Mouse (Mus musculus) neural tube, embryonic 15.5 days (tissue): ENCODE results near the gene Ptger2. TPM values are rescaled to one million over a fixed set of nuclear protein-coding genes. Genes with fewer than 3 reads are reported as not detected.

Source experiments
- ATAC-seq: fragments of 200-750 bp; cut with Nextera tagmentation; 2 replicates; pipeline ENCODE4 v1.8.0; 2017; ENCODE audit warnings: mild to moderate bottlenecking, moderate TSS enrichment, moderate library complexity; ENCODE audit not compliant: low FRiP score
- H3K27ac ChIP-seq: fragments of 300-500 bp; sonication (generic); replicated peaks from 2 replicates; pipeline ENCODE4 v1.5.1; 2015; ENCODE audit warnings: mild to moderate bottlenecking, inconsistent platforms
- H3K27me3 ChIP-seq: fragments of 300-500 bp; sonication (generic); replicated peaks from 2 replicates; pipeline ENCODE4 v1.6.1; 2015; ENCODE audit warnings: inconsistent platforms
- H3K36me3 ChIP-seq: fragments of 300-500 bp; sonication (generic); 2 replicates; pipeline ENCODE4 v1.6.1; 2015; ENCODE audit warnings: inconsistent platforms
- H3K4me1 ChIP-seq: fragments of 300-500 bp; sonication (generic); 2 replicates; pipeline ENCODE4 v1.6.1; 2015; ENCODE audit warnings: inconsistent platforms
- H3K4me2 ChIP-seq: fragments of 300-500 bp; sonication (generic); 2 replicates; pipeline ENCODE4 v1.6.1; 2015; ENCODE audit warnings: inconsistent platforms, mild to moderate bottlenecking, moderate library complexity
- H3K4me3 ChIP-seq: fragments of 300-500 bp; sonication (generic); replicated peaks from 2 replicates; pipeline ENCODE4 v1.5.1; 2015; ENCODE audit warnings: mild to moderate bottlenecking, inconsistent platforms
- H3K9ac ChIP-seq: fragments of 300-500 bp; sonication (generic); replicated peaks from 2 replicates; pipeline ENCODE4 v1.6.1; 2015; ENCODE audit warnings: mild to moderate bottlenecking, inconsistent platforms
- H3K9me3 ChIP-seq: fragments of 300-500 bp; sonication (generic); replicated peaks from 2 replicates; pipeline ENCODE4 v1.6.1; 2016; ENCODE audit warnings: inconsistent platforms
- WGBS: fragments of 180-500 bp; shearing (Covaris S2); methylation state at CpG from one replicate; pipeline ENCODE4 v1.1.7; 2015; ENCODE audit warnings: mixed read lengths; 5-methylcytosine and 5-hydroxymethylcytosine counted together
- polyA plus RNA-seq: library from polyadenylated mRNA; unstranded; fragments of >200 nt; fragmentation: Nextera tagmentation; extraction: Ambion mirVana; gene quantifications from 2 replicates; pipeline ENCODE4 v1.2.1, GENCODE M21; 2015

The Ptger2 gene
- polyA plus RNA-seq, 1 experiment from 2014 or later: 2.1 TPM

DNA sequence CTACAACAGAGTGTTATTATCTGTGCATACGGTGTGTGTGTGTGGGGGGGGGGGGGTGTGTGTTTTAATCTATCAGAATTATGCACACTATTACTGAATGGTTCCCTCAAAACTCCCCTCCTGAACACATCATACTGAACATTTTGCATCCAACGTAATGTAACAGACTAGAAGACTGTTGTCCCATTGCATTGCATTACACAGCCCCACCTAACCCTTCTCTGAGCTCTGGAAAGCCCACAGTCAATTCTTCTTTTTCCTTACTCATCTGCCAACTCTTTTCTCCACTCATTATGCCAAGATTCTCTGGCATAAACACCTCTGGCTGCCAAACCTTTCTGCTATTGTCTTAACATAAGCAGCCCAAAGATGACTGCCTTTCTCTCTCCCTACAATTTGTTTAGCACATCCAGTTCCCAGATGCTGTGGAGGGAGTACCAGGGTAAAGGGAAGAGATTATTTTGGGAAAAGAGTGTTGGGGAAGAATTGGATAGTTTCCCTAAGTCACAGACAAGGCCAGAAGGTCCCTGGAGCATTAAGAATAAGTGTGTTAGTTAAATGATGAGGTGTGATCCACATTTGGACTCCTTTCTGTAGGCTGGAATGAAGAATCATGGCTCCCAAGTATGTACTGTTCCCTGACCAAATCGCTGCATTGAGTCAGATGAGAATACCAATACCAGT, 12.2 kb downstream of the Ptger2 start:
- Histone ChIP-seq H3K4me2 (no peak overlapping the region), H3K36me3 (no peaks in the 10 kb centered on the region), H3K9me3 (no peaks in the 10 kb centered on the region), H3K27ac (no peak overlapping the region), H3K9ac (no peak overlapping the region), H3K4me3 (no peak overlapping the region), H3K4me1 (no peaks in the 10 kb centered on the region), H3K27me3 (no peaks in the 10 kb centered on the region)
- WGBS: 90% methylated on average over 3 of the region's 3 CpGs
- no peak for ATAC-seq

- no peak for ATAC-seq
Observed at GRCm38 (mm10) chr14:45005698-45006283, 17.8 kb downstream of the Ptger2 start.

GRCm38 (mm10) chr14:45009242-45009641, 21.2 kb downstream of the Ptger2 start:
- no peak overlapping the region for H3K4me2 ChIP-seq
- no peaks in the 10 kb centered on the region for H3K36me3 ChIP-seq
- no peak for ATAC-seq
- H3K4me3 ChIP-seq: no peak overlapping the region
- no peak overlapping the region for H3K27ac ChIP-seq
- no peaks in the 10 kb centered on the region for H3K9me3 ChIP-seq
- H3K27me3 ChIP-seq: no peaks in the 10 kb centered on the region
- 92% methylated on average over 1 of the region's 1 CpGs for WGBS
- no peak overlapping the region for H3K9ac ChIP-seq
- no peaks in the 10 kb centered on the region for H3K4me1 ChIP-seq

More at GRCm38 (mm10) chr14:45005698-45006283, 17.8 kb downstream of the Ptger2 start:
- no peaks in the 10 kb centered on the region for H3K4me1 ChIP-seq
- H3K9ac ChIP-seq: no peak overlapping the region
- H3K27me3 ChIP-seq: no peaks in the 10 kb centered on the region
- no peak overlapping the region for H3K4me3 ChIP-seq
- WGBS: 85% methylated on average over 4 of the region's 4 CpGs
- no peak overlapping the region for H3K27ac ChIP-seq
- H3K4me2 ChIP-seq: no peak overlapping the region
- H3K9me3 ChIP-seq: no peaks in the 10 kb centered on the region
- no peaks in the 10 kb centered on the region for H3K36me3 ChIP-seq

GRCm38 (mm10) chr14:45011260-45011659, 23.3 kb downstream of the Ptger2 start:
- no peaks in the 10 kb centered on the region for H3K4me1 ChIP-seq
- no peak overlapping the region for H3K4me2 ChIP-seq
- 85% methylated on average over 2 of the region's 2 CpGs for WGBS
- H3K9ac ChIP-seq: no peak overlapping the region
- H3K36me3 ChIP-seq: no peaks in the 10 kb centered on the region
- H3K27me3 ChIP-seq: no peaks in the 10 kb centered on the region
- H3K9me3 ChIP-seq: no peaks in the 10 kb centered on the region
- ATAC-seq: no peak
- no peak overlapping the region for H3K4me3 ChIP-seq
- no peak overlapping the region for H3K27ac ChIP-seq

DNA sequence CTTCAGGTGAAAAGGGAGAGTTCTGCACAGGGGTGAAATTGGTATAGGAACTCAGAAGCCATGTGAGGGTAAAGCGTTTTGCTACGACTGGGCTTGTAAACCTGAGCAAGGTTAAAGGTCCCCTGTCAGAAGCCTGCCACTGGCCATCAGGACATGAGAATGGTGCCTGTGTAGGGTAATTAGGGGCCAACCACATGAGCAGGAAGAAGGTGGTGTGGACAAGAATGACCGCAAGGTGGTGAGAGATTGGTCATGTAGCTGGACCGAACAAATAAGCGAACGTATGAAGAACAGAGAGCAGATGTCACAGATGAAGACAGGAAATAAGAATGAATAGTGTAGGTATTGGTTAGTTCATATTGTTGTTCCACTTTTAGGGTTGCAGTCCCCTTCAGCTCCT, 23.7 kb downstream of the Ptger2 start:
- Histone ChIP-seq H3K4me1 (no peaks in the 10 kb centered on the region), H3K4me2 (no peak overlapping the region), H3K9ac (no peak overlapping the region), H3K36me3 (no peaks in the 10 kb centered on the region), H3K9me3 (no peaks in the 10 kb centered on the region), H3K4me3 (no peak overlapping the region), H3K27me3 (no peaks in the 10 kb centered on the region), H3K27ac (no peak overlapping the region)
- WGBS: 95% methylated on average over 6 of the region's 6 CpGs
- ATAC-seq: no peak

DNA sequence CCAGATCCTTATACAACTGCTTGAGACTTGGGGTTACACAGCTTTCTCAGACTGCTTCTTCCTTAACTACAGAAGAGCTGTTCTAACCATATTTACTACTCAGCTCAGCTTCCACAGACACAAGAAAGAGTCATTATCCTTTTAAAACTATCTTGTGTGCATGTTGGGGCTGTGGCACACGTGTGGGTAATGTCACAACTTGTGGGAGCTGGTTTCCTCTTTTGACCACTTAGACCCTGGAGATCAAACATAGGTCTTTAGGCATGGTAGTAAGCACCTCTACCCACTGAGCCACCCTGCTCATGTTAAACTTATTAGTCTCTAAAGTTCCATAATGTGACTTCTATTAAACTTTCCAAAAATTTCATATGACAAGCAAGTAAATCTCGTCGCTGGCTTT, 33.6 kb downstream of the Ptger2 start:
- Histone ChIP-seq H3K27ac (no peak overlapping the region), H3K4me3 (no peak overlapping the region), H3K36me3 (no peaks in the 10 kb centered on the region), H3K27me3 (no peaks in the 10 kb centered on the region), H3K9me3 (no peaks in the 10 kb centered on the region), H3K4me1 (no peaks in the 10 kb centered on the region), H3K4me2 (no peak overlapping the region), H3K9ac (no peak overlapping the region)
- ATAC-seq: no peak
- 88% methylated on average over 3 of the region's 3 CpGs for WGBS

DNA sequence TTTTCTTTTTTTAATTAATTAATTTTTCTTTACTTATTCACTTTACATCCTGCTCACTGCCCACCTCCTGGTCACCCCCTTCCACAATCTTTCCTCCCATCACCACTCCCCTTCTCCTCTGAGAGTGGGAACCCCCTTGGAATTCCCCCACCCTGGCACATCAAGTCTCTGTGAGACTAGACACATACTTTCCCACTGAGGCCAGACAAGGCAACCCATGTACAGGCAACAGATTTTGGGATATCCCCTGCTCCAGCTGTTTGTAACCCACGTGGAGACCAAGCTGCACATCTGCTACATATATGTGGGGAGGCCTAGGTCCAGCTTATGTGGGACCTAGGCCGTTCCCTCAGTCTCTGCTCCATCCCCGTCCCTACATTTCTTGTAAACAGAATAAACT, 46.3 kb downstream of the Ptger2 start:
- no peak for ATAC-seq
- WGBS: 89% methylated on average over 3 of the region's 3 CpGs
- Histone ChIP-seq H3K36me3 (no peaks in the 10 kb centered on the region), H3K27ac (no peak overlapping the region), H3K4me3 (no peak overlapping the region), H3K27me3 (no peaks in the 10 kb centered on the region), H3K4me1 (no peaks in the 10 kb centered on the region), H3K4me2 (no peak overlapping the region), H3K9ac (no peak overlapping the region), H3K9me3 (no peaks in the 10 kb centered on the region)

GRCm38 (mm10) chr14:45036579-45036978, 48.6 kb downstream of the Ptger2 start:
- H3K27me3 ChIP-seq: no peaks in the 10 kb centered on the region
- H3K27ac ChIP-seq: no peak overlapping the region
- H3K36me3 ChIP-seq: no peaks in the 10 kb centered on the region
- no peak overlapping the region for H3K9ac ChIP-seq
- ATAC-seq: no peak
- no peaks in the 10 kb centered on the region for H3K4me1 ChIP-seq
- H3K9me3 ChIP-seq: no peaks in the 10 kb centered on the region
- no peak overlapping the region for H3K4me3 ChIP-seq
- 94% methylated on average over 1 of the region's 1 CpGs for WGBS
- no peak overlapping the region for H3K4me2 ChIP-seq

GRCm38 (mm10) chr14:45038052-45038451, 50.1 kb downstream of the Ptger2 start:
- Histone ChIP-seq H3K4me2 (no peak overlapping the region), H3K4me3 (no peak overlapping the region), H3K27me3 (no peaks in the 10 kb centered on the region), H3K9me3 (no peaks in the 10 kb centered on the region), H3K36me3 (no peaks in the 10 kb centered on the region), H3K27ac (no peak overlapping the region), H3K4me1 (no peaks in the 10 kb centered on the region), H3K9ac (no peak overlapping the region)
- no peak for ATAC-seq
- 91% methylated on average over 7 of the region's 7 CpGs for WGBS

DNA sequence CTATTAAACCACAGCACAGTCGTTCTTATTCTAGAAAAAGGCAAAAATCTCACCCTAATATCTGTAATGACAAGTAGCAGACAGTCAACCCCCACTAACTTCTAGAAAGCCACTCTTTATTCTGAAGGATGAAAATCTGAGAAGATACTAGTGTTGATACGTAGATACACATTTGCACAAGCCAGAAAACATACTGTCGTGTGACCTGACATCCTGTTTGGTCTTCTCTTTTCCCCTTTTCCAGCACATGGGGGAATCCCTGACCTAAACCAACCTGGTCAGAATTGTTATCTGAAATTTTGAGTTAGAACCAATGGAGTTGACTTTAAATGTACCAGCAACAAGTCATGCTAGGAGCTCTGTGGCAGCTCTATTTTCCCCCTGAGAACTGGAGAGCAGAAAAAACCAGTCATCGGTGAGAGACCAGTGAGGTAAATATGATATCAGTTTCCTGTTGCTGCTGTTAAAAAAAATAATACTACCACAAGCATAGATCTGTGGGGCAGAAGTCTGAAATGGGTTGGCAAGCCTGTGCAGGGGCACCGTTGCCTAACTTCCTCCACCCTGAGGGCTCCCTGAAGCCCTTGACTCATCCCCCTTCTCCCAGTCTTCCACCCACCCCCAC, 53.0 kb downstream of the Ptger2 start:
- 94% methylated on average over 5 of the region's 5 CpGs for WGBS
- no peak overlapping the region for H3K9ac ChIP-seq
- H3K4me2 ChIP-seq: no peak overlapping the region
- H3K9me3 ChIP-seq: no peaks in the 10 kb centered on the region
- H3K4me1 ChIP-seq: no peaks in the 10 kb centered on the region
- no peak for ATAC-seq
- no peak overlapping the region for H3K4me3 ChIP-seq
- H3K36me3 ChIP-seq: no peaks in the 10 kb centered on the region
- no peaks in the 10 kb centered on the region for H3K27me3 ChIP-seq
- no peak overlapping the region for H3K27ac ChIP-seq

DNA sequence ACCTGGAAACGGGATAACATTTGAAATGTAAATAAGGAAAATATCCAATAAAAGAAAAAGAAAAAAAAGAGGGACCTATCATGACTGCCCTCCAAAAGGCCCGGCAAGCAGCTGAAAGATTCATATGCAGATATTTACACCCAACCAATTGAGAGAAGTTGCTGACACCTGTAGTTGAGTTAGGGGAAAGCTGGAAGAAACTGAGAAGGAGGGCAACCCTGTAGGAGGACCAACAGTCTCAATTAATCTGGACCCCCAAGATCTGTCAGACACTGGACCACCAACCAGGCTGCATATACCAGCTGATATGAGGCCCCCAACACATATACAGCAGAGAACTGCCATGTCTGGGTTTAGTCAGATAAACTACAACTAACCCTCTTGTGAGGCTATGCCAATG, 60.1 kb downstream of the Ptger2 start:
- no peak overlapping the region for H3K9ac ChIP-seq
- no peak for ATAC-seq
- H3K4me3 ChIP-seq: no peak overlapping the region
- H3K9me3 ChIP-seq: no peaks in the 10 kb centered on the region
- no peaks in the 10 kb centered on the region for H3K4me1 ChIP-seq
- H3K27ac ChIP-seq: no peak overlapping the region
- no peaks in the 10 kb centered on the region for H3K27me3 ChIP-seq
- H3K36me3 ChIP-seq: no peaks in the 10 kb centered on the region
- 77% methylated on average over 2 of the region's 2 CpGs for WGBS
- no peak overlapping the region for H3K4me2 ChIP-seq

GRCm38 (mm10) chr14:45049689-45050418, 61.9 kb downstream of the Ptger2 start:
- no peak overlapping the region for H3K4me2 ChIP-seq
- no peak overlapping the region; the same call in 1 of the 2 replicates for H3K27ac ChIP-seq
- no peak for ATAC-seq
- H3K4me1 ChIP-seq: no peaks in the 10 kb centered on the region
- H3K9ac ChIP-seq: no peak overlapping the region
- H3K36me3 ChIP-seq: no peaks in the 10 kb centered on the region
- no peaks in the 10 kb centered on the region for H3K27me3 ChIP-seq
- H3K9me3 ChIP-seq: no peaks in the 10 kb centered on the region
- WGBS: 69% methylated on average over 7 of the region's 7 CpGs
- no peak overlapping the region for H3K4me3 ChIP-seq
